Mouse (Mus musculus): ENCODE results near the gene Tlr5. TPM values are rescaled to one million over a fixed set of nuclear protein-coding genes. Genes with fewer than 3 reads are reported as not detected.

Tlr5 gene
- polyA plus RNA-seq, 3 experiments from 2014 or later: not detected

DNA sequence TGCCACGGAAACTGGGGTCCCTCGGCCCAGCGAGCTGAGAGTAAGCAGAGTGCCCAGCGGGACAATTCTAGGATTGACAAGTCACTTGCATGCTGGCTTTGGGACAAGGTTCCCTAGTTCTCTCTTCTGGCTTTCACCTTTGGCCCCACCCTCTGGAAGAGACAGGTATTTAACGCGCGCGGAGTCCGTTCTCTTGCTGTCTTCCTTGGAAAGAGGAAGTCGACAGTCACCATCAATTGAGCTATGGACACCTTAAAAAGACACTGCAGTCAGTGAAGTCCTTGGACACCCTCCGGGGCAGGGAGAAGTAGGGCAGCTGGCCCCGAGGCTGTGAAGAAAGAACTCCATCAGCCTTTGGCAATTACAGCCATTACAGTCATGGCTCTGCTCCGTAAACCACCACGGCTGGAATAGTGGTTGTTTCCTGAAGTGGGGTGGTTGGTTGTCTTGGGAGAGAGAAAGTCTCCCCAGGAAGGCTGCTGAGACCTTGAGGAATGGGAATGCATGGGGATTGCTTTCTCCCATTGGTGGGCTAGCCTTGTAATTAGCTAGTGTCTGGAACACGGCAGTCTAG, 546 bp downstream of the Tlr5 start:
- no peak for ATAC-seq

DNA sequence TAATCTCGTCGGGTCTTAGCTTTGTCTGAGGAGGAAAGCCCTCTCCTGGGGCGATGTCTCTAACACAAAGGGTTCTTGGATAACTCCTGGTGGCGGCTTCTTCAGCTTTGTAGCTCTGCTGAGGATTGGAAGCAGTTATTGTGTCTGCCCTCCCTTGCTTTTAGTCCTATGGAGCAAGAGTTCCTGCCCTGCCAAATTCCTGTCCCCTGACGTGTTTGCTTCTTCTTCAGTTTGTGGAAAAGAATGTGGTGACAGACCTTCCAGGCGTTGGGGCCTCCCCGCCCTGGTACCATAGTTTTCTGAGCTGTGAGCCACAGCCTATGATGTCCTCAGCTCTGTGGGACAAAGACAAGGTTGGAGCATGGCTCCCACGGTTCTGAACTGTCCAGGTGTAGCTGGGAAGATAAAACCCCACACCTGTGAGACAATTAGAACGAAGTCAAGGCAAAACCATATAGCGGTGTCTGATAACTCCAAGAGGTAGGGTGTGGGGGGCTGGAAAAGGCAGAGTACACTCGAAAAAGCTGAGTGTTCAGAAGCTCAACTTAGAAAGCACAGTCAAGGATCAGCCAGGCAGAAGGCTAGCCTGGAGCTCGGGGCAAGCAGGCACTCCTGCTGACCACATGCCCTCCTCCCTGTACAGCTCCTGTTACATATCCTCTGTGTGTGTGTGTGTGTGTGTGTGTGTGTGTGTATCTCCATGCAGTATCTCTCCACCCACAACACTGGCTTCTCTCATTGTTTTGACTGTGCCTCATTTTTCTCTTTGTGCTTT, 1.8 kb downstream of the Tlr5 start:
- ATAC-seq: no peak

DNA sequence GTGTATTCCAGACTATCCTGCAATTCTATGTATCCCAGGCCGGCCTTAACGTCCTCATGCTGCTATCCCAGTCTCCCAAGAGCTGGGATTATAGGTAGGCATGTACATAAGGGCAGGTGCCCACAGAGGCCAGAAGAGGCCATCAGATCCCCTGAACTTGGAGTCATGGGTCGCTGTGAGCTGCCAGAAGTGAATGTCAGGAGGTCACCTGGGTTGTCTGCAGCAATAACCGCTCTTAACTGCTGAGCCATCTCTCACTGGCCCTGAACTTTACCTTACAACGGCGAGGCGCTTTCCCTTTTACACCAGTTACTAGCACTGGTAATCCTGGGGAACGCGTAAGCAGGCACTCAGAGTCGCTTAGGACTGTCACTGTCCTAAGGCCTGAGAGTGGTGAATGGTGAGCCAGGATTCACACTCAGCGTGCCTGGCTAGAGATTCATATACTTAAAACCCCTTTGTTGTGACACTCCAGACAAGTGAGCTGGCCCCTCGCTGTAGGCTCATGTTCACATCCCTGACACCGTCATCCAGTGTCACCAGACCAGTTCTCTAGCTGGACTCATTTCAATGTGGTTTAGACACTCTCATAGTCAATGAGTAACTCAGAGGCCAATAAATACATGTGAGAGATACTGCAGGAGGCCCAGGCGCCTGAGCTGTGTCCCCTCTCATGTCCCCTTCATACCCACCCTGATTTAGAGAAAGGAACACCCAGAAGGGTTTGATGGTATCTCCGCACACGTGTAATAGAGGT, 2.6 kb downstream of the Tlr5 start:
- no peak for ATAC-seq

DNA sequence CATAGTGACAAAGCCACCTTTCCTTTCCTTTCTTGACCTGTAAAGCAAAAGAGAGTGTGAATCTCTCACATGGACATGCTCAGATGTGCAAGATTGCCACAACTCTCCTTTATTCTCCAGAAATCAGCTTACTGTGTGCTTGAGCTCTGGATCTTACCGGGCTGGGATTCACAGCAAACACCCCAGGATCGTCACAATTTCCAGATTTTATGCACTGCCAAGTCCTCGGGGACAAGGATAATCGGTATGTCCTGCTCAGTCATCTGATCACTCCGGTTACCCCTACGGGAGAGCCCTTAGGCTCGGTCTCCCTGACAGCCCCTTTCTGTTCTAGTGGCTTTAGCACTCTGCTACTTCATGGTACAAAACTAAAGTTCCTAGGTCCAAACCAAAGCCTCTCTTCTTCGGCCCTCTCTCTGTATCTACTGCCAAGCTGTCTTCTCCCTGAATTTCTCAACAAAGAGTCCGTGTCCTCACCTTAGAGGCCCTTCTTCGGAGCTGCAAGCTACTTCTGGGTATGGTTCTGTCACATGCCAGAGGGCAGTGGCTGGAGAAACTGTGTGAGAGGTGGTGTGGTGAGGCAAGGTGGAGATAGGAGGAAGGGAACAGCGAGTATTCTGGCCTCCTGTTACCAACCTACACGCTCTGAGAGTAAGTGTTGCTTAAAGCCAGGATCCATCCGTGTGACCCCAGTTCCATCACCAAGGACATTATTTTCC, 3.4 kb downstream of the Tlr5 start:
- no peak for ATAC-seq

DNA sequence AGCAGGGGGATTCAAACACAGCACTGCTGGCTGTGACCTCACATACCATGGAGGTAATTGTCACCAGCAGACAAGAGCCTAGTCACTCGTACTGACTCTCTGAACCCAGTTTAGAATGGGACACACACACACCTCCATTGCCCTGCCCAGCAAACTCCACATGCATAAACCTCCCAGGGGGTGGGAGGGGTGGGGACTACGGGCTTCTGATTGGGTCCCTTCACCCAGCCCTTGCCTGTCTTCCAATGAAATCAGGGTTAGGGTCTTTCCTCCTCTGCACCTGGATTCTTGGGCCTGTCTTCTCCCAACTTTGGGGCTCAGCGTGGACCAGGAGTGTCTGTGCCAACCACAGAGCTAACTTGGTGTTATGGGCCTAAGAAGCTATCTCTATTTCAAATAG, 4.2 kb downstream of the Tlr5 start:
- no peak for ATAC-seq

DNA sequence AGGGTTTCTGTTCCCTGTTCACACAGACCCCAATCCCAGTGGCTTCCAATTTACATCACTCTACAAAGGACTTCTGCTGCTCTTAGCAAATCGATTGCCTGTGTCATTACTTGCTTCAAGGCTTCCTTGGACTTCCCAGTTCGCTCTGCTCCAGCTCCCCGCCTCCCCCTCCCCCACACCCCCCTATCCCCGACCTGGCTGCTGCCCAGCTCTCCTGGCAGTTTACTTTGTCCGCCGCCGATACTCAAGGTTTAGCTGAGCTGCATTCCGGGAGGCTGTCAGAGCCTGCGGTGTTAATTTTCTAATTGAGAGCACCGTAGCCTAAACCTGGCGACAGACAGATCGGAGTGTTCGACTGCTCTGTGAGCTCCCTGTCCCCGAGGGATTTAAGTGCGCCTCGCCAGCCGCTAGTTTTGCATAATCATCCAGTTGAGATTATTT, 4.7 kb downstream of the Tlr5 start:
- ATAC-seq: no peak

DNA sequence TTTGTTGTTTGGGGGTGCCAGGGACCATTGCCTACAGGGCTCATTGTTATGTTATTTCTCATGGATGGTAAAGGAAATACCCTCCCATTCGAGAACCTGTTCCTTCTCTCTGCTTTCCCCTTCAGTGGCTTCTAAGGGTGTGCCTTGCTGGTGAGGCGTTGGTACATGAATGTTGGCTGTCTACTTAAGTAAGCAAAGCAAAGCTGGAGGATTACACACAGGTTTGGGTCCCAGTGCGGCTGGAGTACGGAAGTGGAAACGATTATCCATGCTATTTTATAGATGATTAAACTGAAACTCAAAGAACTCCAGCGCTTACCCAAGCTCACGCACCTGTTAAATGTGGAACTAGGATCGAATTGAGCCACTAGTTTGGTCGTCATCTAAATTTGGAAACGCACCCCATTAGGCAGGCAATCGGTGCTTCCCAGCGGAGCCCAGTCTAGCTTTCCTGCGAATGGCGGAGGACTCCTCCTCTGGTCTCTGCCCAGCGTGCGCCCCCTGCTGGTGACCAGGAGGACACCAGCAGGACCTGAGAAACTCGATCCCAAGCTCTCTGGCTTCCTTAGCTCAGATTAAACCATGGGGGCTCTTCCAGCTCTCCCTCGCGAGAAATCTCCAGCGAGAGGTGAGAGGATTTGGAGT, 5.3 kb downstream of the Tlr5 start:
- ATAC-seq: peak; percentile 84

DNA sequence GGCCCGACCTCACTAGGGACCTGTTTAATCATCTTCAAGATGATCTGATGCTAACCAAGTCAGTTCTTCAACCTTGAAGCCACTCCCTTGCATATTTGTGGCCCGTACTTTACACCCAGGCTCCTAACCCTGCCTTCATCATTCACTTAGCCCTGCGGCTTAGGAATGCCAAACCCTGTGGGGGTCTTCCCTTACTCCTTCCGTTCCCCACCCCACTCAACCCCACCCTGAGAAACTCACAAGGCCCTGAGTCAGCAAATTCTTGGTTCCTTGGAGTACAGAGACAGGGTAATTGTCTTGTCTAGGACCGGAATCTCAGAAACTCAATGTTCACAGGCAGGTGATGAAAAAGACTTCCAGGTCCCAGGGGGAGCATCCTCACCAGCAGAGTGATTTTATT, 6.5 kb downstream of the Tlr5 start:
- ATAC-seq: no peak

DNA sequence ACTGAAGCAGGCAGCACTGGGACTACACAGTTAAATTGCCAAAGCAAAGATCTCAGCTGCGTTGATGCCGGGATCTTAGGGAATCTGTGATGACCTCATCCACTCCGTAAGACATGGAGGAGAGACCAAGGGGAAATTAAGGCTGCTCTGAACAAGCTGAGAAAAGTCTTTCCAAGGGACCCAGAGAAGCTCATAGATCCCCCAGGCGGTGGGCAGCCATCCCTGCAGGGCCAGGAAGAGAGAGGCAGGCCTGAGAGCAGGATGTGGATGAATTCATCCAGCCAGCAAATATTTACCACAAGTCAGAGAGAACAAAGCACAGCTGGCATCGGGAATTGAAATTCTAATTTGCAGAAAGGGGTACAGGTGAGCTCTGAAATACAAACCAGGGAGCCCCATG, 8.7 kb downstream of the Tlr5 start:
- no peak for ATAC-seq

DNA sequence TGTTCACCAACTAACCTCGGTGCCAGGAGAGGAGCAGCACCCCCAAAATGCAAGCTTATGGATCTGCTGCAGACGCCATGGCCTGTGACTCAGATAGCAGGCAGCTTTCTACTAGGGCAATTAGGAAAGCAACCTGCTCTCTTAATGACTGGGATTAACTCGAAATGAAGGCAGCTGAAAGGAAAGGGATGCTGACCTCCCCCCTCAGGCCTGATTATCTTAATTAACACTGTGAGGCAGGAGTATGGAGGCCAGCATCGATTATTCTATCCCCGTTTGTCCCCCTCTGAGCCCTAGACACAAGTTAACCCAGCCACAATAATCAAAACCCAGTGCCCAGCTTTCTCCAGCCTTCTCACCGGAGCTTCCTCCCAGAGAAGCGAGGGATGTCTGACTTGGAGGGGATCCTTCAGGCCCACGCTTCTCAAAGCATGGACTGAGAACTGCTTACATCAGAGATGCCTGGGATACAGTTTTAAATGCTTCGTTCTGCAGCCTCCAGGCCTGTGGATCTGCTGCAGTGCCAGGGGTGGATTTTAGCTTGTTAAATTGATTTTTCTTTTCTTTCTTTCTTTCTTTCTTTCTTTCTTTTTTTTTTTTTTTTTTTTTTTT, 10.4 kb downstream of the Tlr5 start:
- no peak for ATAC-seq

DNA sequence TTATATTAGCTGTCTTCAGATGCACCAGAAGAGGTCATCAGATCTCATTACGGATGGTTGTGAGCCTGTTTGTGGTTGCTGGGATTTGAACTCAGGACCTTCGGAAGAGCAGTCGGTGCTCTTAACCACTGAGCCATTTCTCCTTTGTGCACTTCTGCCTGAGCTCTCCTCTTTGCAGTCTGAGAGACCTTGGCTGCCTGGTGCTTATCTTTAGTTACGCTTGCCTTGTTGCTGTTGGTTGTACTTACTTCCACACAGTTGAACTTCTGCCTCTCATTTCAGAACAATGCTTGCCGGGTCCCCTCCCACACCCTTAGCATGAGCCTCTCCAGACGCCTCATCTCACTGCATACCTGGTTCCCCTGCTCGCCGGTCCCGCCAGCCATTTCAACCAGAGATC, 14.1 kb downstream of the Tlr5 start:
- no peak for ATAC-seq

DNA sequence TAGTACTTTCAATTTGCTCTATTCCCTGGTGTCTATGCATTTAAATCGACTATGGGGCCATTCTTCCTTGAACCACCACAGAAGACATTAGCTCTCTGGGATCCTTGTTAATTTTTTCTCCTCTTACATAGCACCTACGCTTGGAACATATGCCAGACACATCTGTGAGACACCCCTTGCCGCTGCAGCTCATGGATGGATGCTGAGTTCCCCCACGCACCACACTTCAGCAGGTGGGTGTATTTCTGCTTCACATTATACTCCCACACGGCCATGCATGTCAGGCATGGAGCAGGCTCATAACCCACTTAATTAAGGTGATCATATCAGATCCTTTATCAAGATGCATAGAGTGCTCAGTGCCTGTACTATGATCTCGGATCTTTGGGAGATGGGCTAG, 17.7 kb downstream of the Tlr5 start:
- no peak for ATAC-seq

DNA sequence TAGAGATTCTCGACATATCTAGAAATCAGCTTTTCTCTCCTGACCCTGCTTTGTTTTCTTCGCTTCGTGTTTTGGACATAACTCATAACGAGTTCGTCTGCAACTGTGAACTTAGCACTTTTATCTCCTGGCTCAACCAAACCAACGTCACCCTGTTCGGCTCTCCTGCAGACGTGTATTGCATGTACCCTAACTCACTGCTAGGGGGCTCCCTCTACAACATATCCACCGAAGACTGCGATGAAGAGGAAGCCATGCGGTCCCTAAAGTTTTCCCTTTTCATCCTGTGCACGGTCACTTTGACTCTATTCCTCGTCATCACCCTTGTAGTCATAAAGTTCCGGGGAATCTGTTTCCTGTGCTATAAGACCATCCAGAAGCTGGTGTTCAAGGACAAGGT, 20.2 kb downstream of the Tlr5 start:
- no peak for ATAC-seq

DNA sequence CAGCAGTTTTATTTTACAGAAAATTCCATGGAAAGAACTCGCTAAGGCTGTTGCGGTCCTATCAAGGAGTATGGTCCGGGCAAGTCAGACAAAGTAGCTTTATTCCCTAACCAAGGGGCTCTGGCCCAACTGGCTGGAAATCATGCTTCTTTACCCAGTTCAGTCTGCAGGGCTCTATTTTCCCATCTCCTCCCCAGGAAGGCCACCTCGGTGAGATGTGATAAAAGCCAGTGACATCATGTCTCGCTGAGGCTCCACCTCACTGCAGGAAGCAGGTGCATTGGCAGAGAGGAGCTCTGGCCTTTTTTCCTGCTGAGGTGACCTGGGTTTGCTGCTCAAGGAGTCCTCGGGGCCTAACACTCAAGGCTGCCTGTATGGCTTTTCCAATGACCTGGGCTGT, 26.1 kb downstream of the Tlr5 start:
- no peak for ATAC-seq

DNA sequence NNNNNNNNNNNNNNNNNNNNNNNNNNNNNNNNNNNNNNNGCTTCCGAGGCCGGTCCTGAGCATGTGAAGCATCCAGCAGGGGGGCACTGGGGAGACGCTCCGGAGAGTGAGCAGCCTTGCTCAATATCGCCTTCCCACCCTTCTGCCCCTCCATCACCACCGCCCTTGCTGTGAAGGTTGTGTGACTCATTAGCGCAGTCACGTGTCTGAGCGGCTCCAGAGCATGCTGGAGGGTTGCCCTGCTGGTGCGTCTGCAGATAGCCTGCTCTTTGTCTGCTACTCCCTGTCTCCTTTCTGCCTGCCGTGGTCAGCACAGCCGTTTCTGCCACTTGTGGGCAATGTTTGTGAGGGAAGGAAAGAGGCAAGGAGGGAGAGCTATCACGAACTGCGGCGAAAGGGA, 28.4 kb downstream of the Tlr5 start:
- ATAC-seq: peak; percentile 100

DNA sequence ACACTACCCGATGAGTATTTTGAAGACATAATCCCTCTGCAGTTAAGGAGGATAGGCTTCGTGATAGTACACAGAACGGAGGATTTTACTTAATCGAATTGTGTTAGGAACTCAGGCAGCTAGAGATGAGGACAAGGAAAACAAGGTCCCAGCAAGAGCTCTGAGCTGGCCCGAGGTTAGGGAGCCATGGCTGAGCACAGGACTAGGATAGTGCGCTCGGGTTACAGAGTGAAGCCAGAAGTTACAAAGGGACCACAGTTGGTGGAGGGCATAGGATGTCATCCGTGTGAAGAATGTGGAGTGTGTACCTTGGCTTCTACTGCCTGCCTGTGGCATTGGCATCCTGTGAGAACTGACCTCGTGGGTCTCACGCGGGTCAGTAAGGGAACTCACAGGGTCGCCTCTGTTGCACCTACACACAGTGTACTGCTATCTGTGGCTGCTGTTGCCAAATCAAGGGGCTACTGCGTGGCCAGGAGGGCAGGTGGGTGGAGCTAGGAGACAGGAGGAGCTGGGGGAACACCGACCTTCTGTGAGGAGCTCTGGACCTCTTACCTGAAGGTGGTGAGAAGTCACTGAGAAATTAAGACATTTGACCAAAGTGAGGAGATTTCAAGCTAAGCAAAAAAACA, 29.0 kb downstream of the Tlr5 start:
- no peak for ATAC-seq

DNA sequence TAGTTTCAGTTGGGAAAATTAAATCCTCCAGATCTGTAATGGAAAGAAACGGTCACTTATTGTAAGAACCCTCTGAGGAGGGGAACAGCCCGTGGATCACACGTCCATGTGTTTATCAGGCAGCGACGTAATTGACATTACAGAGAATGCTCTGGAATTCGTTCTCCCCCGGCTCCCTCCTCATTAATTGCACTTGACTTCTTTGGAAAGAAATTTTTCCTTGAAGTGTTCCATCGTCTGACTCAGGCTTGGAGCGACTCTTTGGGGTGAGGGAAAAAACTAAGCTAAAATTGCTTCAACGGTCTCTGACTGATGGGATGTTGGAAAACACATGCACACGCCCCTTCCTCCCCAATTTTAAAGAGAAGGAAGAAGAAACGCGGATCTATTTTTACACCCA, 31.7 kb downstream of the Tlr5 start:
- ATAC-seq: no peak

DNA sequence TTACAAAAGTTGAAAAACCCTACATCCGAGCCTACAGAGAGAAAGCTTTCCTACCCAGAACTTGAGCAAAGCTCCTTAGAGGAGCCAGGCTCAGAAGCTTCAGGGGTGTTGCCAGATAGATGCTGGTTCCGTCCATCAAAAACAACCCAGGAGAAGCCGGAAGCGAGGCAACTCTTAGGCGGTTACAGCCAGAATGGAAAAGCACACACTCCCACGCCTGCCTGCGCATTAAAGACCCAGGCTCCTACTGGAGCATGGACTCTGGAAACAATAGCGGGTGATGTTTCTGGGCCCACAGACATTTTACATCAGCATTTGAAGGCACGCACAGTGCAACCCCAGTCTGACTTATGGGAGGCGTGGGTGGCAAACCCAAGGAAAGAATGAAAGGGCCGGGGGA, 32.2 kb downstream of the Tlr5 start:
- no peak for ATAC-seq

DNA sequence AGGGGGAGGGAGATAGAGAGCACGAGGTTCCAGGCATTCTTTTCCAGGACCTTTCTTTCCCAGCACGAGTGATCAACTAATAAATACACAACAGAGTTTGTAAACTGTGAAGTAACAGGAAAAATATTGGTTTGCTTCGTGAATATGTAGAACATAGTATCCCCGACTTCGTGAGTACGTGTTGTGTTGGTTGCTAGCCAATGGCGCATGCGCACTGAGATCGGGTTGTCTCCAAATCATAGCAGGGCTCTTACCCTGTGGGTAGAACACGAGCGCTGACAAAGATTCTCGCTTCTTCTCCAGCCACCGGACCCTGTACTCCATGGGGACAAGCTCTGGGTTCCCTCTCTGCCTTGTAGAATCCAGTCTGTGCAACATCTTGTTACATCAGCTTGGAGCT, 33.2 kb downstream of the Tlr5 start:
- ATAC-seq: no peak

DNA sequence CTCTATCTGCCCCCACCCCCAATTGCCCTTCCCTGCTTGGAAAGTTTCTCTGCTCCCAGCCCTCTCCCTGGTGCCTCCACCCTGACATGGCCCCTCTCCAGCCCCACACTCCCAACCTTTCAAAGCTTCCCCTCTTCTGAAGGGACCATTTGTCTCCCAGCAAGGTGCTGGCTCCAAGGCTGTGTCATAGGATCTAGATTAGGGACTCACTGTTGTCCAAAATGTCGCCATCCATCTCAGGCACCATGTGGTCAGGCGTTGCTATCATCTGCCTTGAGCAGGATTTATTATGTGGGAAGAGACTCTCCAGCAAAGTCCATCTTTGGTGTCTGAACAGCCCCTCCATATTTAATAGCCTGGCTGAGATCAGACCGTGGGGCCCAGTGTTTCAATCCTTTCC, 34.1 kb downstream of the Tlr5 start:
- ATAC-seq: no peak

DNA sequence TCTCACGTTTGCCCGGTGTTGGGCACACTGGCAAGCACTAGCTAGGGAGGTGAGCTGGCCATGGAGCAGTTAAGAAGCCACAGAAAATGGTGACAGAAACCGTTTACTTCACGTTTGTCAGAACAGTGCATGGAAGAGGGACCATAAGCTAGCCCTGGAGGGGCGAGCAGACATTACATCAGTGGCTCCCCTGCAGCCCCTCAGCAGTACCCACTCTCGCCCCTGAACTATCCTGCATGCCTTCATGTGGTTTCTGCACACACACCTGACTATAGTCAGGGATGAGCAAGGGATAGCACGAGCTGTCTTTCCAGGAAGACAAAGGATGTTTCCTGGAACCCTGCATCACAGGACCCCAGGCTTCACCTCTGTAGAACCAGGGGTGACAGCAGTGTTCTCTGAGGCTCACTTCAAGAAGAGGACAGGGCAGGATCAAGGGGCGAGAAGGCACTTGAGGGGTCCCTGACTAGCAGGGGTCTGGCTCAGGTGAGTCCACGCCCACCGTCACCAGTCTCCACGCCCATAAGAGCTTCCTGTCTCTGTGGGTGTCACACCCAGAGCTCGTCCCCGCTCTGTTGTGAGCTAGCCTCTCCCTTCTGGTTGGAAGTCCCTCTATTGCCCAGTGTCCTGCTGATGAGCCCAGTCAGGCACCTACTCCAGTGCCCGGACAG, 35.6 kb downstream of the Tlr5 start:
- peak; percentile 41 for ATAC-seq

Data from inflammation-experienced regulatory T-cells, adult 6 months (primary cell).